Mouse (Mus musculus) G1E (cell line): ENCODE data around the gene Gm17555.

Source experiments
- CTCF ChIP-seq: IDR thresholded peaks from 2 replicates; pipeline ENCODE4 v1.5.1; 2012; ENCODE audit warnings: low read depth, low read length, inconsistent platforms, mixed read lengths
- GATA1 ChIP-seq: IDR thresholded peaks from 2 replicates; pipeline ENCODE4 v1.6.1; 2012; ENCODE audit warnings: borderline replicate concordance, low read length, inconsistent platforms, mixed read lengths
- GATA2 ChIP-seq: IDR thresholded peaks from 2 replicates; pipeline ENCODE4 v1.6.1; 2012; ENCODE audit warnings: low read depth, low read length, inconsistent platforms, borderline replicate concordance
- POLR2AphosphoS5 ChIP-seq: IDR thresholded peaks from 2 replicates; pipeline ENCODE4 v1.6.1; 2012; ENCODE audit warnings: low read depth, low read length, inconsistent platforms; ENCODE audit not compliant: insufficient replicate concordance

- TF ChIP-seq CTCF (no peak), GATA2 (no peak), POLR2AphosphoS5 (no peak), GATA1 (no peak)
Observed at GRCm38 (mm10) chr2:126245446-126245845, 30.5 kb downstream of the Gm17555 start.
